In the genomic region with DNA sequence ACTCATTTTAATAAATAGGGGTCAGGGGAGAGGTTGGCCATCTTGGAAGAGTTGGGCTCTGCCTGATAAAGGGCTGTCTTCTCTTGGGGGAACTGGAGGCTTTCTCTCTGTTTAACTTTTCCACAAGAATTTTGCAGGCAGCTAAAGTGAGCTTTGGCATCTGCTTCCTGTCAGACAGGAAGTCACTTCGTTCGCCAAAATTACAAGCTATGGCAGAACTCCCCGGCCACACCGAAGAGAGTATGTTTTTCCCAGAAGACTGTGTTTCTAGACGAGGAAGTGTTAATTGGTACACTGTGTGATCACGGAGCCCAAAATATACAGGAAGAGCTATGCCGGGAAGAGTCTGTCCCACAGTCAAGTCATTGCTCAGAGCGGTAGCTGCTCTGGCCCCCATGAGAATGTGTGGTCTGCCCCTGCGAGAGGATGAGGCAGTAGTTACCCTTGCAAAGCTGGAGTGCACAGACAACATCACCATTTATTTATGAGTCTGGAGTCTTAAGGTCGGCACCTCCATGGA, we compare ENCODE assay signal across 7 mouse cellular contexts.
DNase-seq lines count a peak whose midpoint lies in the region; ATAC-seq lines count a peak whose summit lies in the region.

No protein-coding gene starts in this region.

- no peak overlapping the region for H3K4me2 ChIP-seq in embryonic facial prominence, embryonic 11.5 days (ENCODE audit: low read depth, low read length)
- H3K4me2 ChIP-seq in limb, embryonic 15.5 days = no peak overlapping the region

- no peaks in the 10 kb centered on the region for H3K9me3 ChIP-seq in embryonic facial prominence, embryonic 11.5 days (replicated peaks; ENCODE audit: control insufficient read depth, low read length)
- H3K9me3 ChIP-seq in limb, embryonic 15.5 days = no peaks in the 10 kb centered on the region

- H3K9ac ChIP-seq in embryonic facial prominence, embryonic 11.5 days (replicated peaks; ENCODE audit: low read length) = no peak overlapping the region
- H3K9ac ChIP-seq in limb, embryonic 15.5 days = no peak overlapping the region

- H3K4me3 ChIP-seq in brown adipose tissue, adult 24 weeks (ENCODE audit: insufficient read depth, low read depth, low read length) = peak overlapping the region; percentile 13; the same call in 1 of the 2 replicates
- H3K4me3 ChIP-seq in embryonic facial prominence, embryonic 11.5 days (ENCODE audit: low read depth, low read length) = no peak overlapping the region
- H3K4me3 ChIP-seq in limb, embryonic 15.5 days = no peak overlapping the region

- no peak for DNase-seq in embryonic facial prominence, embryonic 11.5 days (ENCODE audit: low spot score)
- DNase-seq in heart, postnatal 10 days = peak; percentile 45 to 57
- DNase-seq in left cerebral cortex, adult 11 months (ENCODE audit: low spot score) = no peak
- DNase-seq in urinary bladder, postnatal 25 days (ENCODE audit: low spot score) = no peak

- no peak for ATAC-seq in embryonic facial prominence, embryonic 11.5 days (replicated peaks; ENCODE audit: insufficient number of reproducible peaks, low FRiP score, low TSS enrichment, low read depth)
- ATAC-seq in limb, embryonic 15.5 days (ENCODE audit: insufficient number of reproducible peaks, low FRiP score, low TSS enrichment, low read depth) = no peak
- ATAC-seq in erythroblast, adult 5-6 weeks (replicated peaks; ENCODE audit: low FRiP score, poor library complexity, severe bottlenecking) = no peak

- H3K27ac ChIP-seq in brown adipose tissue, adult 24 weeks (replicated peaks; ENCODE audit: low read depth, low read length) = peak overlapping the region; percentile 87
- H3K27ac ChIP-seq in embryonic facial prominence, embryonic 11.5 days (replicated peaks; ENCODE audit: low read depth, low read length) = peak overlapping the region; percentile 59; the same call in 1 of the 2 replicates
- peak overlapping the region; percentile 65; the same call in 1 of the 2 replicates for H3K27ac ChIP-seq in limb, embryonic 15.5 days

- no peaks in the 10 kb centered on the region for H3K27me3 ChIP-seq in embryonic facial prominence, embryonic 11.5 days (ENCODE audit: control insufficient read depth, insufficient read depth, low read length)
- H3K27me3 ChIP-seq in limb, embryonic 15.5 days = no peaks in the 10 kb centered on the region

- H3K36me3 ChIP-seq in embryonic facial prominence, embryonic 11.5 days (replicated peaks; ENCODE audit: control insufficient read depth, insufficient read depth, low read depth, low read length) = no peaks in the 10 kb centered on the region
- H3K36me3 ChIP-seq in limb, embryonic 15.5 days = no peaks in the 10 kb centered on the region

- intact Hi-C loops in heart, postnatal 10 days (cut with DNase I) = no loop called here

- WGBS in embryonic facial prominence, embryonic 11.5 days = 27% methylated on average over 10 of the region's 10 CpGs
- 44% methylated on average over 10 of the region's 10 CpGs for WGBS in limb, embryonic 15.5 days

- peaks cover 35% of the 10 kb centered on the region for H3K4me1 ChIP-seq in brown adipose tissue, adult 24 weeks (ENCODE audit: control insufficient read depth, insufficient read depth, insufficient read length, low read length)
- H3K4me1 ChIP-seq in embryonic facial prominence, embryonic 11.5 days (ENCODE audit: control insufficient read depth, insufficient read depth, low read length) = peaks cover 8% of the 10 kb centered on the region
- peaks cover 73% of the 10 kb centered on the region for H3K4me1 ChIP-seq in limb, embryonic 15.5 days

Comparison
In these comparisons a context has a peak if more than half of its experiments do, and no peak if none do; other contexts are left out.
1. DNase-seq: peak in heart, postnatal 10 days (2 of 2); none in embryonic facial prominence, embryonic 11.5 days (single experiment), left cerebral cortex, adult 11 months (single experiment) and urinary bladder, postnatal 25 days (single experiment).
2. Peak in every context shown above with its lines, with median percentiles within 50 percentile points of each other: H3K27ac ChIP-seq.